1 mouse cellular context compared by ENCODE assay signal in the genomic region with DNA sequence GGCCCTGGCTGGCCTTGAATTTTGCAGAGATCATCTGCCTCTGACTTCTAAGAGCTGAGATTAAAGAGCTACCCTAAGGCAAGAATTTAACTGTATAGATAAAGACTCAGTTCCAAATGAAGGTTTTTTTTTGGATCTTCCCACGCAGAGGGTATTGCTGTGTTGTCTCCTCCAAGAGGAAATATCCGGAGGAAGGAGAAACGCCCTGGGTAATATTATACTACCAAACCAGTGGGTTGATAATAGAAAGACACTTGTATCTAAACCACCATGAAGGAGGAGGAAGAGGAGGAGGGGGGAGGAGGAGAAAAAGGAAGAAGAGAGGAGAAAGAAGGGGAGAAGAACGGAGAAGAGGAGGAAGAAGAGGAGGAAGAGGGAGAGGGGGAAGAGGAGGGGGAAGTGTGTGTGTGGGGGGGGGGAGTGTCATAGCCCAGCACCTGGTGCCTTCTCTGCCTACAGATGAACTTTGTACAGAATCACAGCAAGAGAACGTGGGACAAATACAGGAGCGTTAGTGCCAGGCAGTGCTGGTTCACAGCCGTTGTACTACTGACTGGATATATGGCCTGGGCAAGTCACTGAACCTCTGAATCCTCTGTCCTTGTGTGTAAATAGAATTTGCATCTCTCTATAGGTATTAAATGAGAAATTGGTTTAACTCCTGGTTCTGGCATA.
TF ChIP-seq lines count a peak whose summit lies in the region.

No protein-coding gene starts in this region.

TF ChIP-seq in myocyte, 11 proteins besides CTCF, POLR2A, EP300 and RAD21 (continued from another document):
- no peak for TF ChIP-seq REST (IDR thresholded peaks at IDR 0.05; ENCODE audit: insufficient read depth, insufficient read length)
- no peak for TF ChIP-seq MYOG (IDR thresholded peaks at IDR 0.05; ENCODE audit: control insufficient read depth in 1 of 3, insufficient read depth in 1 of 3, insufficient read length in 2 of 3, low read depth in 2 of 3)
